Mouse (Mus musculus): Measurements from ENCODE around the gene Echs1.
"Not testable (repeated sequence)": the region's sequence is repeated elsewhere in the genome, so short reads cannot be mapped to it uniquely, and the experiment has no call there.

- not testable (repeated sequence) for TF ChIP-seq CTCF (IDR thresholded peaks at IDR 0.05; ENCODE audit: control insufficient read depth, insufficient read depth, low read length); POLR2A (IDR thresholded peaks at IDR 0.05; ENCODE audit: borderline replicate concordance, control insufficient read depth, low read depth, low read length)
Observed at GRCm38 (mm10) chr7:140132184-140132583, 15.9 kb upstream of the Echs1 start.

All from bone marrow, adult 2 months (tissue).